Mouse (Mus musculus) thymus, postnatal 4 days (tissue): Measurements from ENCODE around the gene Gm44973.
A peak's percentile ranks its signal among the peaks of the same experiment; 100 is the strongest.
"Not testable (repeated sequence)": the region's sequence is repeated elsewhere in the genome, so short reads cannot be mapped to it uniquely, and the experiment has no call there.

Experiments
- DNase-seq: peaks from one replicate; pipeline ENCODE4 v3.0.0; 2021

The Gm44973 gene

DNA sequence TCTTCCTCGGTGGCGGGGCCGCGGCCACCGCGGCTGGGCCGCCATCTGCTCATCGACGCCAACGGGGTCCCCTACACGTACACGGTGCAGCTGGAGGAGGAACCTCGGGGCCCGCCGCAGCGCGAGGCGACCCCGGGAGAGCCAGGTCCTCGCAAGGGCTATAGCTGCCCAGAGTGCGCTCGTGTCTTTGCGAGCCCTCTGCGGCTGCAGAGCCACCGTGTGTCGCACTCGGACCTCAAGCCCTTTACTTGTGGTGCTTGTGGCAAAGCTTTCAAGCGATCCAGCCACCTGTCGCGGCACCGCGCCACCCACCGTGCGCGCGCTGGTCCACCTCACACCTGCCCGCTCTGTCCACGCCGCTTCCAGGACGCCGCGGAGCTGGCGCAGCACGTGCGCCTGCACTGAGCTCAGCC lies 37.6 kb downstream of the Gm44973 start:
- no peak for DNase-seq

DNA sequence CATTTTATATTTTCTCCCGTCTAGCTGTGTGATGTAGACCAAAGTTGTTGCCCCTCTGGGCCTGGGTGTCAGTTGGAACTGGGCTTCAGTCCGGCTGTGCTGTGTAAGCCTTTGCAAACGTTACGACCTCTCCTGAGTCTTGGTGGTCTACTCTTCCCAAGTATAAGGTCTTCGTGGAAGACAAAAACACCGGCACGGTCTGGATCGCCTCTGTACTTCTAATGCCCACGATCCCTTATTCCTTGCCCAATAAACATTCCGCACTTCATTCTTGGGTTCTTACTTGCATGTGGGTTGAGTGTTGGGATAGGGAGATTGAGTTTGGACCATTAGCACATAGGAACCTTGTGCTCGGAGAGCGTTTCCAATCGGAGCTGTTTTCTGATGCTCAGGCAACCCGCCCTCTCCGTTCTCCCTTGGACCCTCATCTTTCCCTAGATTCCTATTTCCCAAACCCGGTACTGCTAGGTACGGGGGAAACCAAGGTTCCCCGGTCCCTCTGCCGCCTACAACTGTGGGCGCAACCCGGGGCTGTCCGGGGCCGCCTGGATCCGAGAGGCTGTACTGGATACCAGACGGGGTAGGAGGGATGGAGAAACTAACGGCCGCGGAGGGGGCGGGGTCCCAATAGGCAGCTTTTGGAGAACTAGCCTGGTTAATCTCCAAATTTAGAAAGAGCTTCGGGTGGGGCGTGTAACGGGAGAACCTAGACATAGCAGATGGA lies 38.3 kb downstream of the Gm44973 start:
- no peak for DNase-seq

DNA sequence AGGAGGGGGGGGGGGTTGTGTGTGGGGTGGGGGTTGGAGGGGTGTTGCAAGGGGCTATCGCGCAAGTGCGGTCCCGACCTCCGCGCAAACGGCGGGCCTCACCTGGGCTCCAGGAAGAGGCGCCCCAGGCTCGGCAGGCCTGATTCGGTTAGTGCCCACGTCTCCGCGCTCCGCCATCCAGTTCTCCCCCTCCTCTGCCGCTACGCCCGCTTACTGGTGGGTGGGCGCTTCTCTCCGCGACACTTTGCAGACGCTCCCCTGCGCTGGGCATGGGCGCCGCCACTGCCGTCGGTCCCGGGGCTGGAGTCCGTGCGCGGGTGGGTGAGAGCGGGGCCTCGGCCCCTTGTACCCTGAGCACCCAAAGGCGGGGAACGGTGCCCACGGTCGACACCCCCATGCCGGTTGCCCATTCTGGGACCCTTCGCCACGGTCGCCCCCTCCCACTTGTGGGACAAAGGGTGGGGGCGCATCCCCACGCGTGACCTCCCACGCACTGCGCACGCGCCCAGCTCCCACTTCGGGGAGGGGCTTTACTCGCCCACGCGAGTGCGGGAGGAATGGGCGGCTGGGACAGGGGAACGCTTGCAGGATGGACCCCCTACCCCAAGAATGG lies 41.5 kb downstream of the Gm44973 start:
- DNase-seq, result peak; percentile 45

DNA sequence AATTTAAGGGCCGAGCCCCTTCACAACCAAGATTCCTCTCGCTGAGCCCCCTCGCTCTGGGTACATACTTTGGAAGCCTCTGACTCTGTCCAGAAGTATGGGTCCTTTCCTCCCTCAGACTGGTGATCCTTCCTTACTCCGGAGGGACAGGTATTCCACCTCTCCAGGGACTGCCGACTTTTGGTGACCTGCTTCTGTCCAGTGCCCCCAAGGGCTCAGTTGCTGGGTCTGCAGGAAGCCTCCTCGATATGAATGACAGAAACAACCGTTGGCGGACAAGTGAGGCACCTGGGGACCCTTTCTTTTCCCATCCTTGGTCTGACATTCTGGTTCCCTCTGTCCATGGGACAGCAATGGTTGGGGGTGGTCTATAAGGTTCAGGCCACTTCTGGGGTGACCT lies 42.1 kb downstream of the Gm44973 start:
- DNase-seq, result no peak

DNA sequence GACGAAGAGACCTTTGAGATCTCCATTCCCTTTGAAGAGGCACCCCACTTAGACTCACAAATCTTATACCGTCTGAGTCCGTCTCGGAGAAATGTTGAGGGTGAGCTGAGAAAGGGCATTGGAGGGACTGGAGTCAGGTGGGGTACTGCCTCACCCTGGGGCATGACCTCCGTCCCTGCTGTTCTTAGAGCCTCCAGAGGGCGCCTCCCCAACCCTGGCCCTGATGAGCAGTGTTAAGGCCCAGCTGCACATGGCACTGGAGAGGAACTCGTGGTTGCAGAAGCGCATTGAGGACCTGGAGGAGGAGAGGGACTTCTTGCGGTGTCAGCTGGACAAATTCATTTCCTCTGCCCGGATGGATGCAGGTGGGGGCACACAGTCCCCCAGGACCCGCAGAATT lies 42.5 kb downstream of the Gm44973 start:
- peak; percentile 60 for DNase-seq

DNA sequence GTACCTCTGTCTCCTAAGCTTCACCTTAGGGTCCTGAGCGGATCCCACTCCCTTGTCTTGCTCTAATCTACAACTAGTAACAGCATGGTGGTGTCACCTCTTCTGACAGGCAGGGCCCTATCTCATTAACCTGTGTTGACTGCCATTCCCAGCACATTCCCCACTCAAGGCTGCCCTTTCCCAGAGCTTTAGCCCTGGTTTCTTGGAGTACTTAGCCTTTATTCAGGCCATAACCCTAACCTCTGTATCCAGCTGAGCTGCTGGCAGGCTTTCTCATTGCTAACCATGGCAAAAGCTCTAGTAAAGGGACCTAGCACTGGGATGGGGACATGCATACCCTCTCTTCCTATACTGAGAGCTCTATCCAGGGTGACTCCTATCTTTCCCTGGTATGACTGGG lies 43.3 kb downstream of the Gm44973 start:
- no peak for DNase-seq

DNA sequence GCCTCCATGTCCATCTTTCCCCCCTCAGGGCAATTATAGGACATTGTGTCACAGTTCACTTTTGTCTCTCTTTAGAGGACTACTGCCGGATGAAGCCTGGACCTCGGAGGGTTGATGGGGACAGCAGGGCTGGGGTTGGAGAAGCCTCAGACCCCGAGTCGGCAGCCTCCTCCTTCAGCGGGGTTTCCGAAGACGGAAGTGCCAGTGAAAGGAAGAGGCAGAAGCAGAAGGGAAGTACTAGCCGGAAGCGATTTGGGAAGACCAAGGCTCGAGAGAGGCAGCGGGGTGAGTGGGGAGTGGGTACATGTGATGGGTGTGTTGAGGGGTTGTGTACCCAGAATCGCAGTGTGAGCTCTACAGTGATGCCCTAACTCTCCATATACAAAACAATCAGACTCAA lies 44.1 kb downstream of the Gm44973 start:
- DNase-seq, result peak; percentile 32

DNA sequence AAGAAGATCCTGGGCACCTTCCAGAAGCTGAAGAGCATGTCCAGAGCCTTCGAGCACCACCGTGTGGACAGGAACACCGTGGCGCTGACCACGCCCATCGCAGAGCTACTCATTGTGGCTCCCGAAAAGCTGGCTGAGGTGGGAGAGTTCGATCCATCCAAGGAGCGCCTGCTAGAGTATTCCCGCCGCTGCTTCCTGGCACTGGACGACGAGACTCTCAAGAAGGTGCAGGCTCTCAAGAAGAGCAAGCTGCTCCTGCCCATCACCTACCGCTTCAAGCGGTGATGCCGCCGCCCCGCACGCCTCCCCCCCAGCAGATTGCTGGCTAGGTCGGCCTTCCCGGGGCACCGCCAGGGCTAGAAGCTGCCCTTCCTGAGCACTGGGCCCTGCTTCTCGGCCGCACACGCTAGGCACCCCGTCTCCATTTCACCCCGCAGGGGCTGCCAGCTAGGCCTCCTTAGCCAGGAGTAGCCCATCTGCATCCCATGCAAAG lies 45.0 kb downstream of the Gm44973 start:
- DNase-seq, result peak; percentile 78

DNA sequence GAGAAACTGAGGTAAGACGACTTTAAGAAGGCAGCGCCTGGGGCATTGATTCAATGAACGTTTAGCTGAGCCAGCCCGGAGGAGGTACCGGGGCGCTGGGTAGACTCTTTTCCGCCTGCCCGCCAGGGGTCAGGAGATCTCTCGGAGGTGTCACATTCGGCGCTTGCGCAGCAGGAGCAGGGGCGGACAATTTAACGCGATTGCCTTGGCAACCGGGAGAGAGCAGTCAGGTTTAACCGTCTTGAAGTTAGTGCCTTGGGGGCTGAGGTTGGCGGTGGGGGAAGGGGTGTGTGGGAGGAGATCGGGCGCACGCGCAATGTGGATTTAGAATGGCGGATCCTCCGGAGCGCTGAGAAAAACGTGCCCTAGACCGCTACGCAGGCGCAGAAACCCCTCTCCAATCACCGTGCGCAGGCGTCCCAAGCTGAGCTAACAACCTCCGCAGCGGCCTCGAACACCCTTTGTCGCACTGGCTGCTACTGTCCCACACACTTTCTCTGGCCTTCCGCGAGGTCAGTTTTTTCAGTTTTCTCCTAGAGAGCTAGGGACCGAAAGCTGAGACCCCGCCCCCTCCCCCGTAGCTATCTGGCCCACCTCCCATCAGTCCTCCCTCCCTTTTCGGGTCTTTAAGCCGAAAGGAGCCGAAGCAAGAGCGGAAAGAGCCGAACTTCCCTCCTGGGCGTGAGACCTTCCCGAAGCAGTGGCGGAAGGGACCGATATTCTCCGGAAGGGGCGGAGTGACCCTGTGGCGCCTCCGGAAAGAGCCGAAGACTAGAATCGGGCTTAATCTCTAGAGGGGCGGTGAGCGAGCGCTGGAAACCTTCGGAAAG lies 45.9 kb downstream of the Gm44973 start:
- DNase-seq, result peak; percentile 99

DNA sequence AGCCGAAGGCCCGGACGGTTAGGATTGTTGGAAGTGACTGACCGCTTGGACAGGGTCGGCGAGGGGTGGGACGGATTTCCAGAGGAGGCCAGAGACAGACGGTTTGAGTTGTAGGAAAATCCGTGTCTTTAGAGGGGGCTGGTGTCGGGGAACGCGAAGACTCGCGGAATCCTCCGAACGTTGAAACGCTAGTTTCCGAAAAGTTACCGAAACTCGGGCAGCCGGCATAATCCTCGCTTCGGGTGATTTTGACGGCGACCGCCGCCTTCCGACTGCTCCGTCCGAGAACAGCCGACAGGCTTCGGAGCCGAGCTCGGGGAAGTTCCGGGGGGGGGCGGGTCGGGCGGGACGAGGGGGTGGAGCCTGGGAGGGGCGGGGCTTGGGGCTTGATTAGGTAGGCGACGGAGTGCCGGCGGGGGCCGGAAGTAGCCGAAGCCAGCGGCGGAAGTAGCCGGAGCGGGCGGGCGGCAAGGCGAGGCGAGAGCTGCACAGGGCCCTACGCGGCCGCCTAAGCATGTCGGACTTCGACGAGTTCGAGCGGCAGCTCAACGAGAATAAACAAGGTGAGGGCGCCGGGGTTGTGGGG lies 46.6 kb downstream of the Gm44973 start, which contains the start of gene U2af2:
Gene U2af2, plus strand, starts transcription at position 370 of the 586 bp plus-strand sequence.
- DNase-seq, result peak; percentile 98

DNA sequence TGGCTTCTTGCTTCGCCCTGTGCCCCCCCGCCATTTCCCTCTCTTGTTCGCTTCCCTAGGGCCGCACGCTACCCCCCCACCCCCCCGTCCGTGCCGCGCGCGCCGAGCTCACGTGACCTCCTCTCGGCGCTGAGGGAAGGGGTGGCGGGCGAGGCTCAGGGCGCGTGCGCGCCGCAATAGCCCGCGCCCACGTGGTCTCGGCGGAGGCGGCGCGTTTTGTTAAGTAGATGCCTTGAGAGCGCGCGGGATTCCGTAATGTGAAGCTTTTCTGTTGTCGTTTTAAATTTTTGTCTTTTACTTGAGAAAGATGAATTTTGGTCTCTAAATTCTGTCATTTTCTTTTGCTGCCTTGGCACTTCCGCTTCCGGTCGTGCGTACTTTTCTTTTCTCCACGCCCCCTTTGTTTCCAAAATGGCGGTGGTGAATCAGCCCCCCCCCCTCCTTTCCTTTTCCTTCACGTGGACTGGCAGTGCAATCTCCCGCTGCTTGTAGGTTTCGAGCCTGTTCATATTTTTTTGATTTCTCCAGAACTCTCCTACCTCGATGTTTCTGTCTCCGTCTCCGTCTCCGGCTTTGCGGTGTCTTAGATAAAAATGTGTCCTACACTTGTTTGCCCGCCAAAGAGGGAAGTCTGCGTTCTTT lies 47.2 kb downstream of the Gm44973 start:
- DNase-seq, result no peak

DNA sequence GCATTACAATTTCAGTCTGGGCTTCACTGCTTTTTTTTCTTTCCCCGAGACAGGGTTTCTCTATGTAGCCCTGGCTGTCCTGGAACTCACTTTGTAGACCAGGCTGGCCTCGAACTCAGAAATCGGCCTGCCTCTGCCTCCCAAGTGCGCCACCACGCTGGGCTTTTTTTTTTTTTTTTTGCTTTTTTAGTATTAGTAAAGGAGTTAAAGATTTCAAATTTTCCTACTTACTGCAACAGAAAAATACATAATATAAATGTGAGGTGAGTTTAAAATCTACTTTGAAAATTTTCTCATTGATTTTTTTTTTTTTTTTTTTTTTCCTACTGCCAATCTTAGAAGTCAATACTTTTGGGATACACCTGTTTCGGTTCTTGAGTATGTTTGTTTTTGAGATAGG lies 49.6 kb downstream of the Gm44973 start:
- DNase-seq, result no peak

DNA sequence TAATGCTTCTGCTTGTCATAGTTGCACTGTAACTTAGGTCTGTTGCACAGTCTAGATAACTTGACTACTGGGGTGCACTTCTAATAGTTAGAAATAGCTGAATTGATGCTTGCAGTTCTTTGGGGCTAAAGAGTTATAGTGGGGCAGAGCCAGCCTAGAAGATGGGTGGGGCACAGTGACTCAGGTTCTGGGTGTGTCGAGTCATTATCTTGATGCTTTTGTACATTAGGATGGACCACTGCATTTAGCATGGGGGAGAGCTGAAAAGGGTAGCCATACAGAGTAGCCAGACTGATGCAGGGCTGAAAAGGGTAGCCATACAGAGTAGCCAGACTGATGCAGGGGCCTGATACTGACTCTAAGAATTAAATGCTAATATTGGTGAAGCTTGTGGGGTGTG lies 58.3 kb downstream of the Gm44973 start:
- DNase-seq, result no peak

DNA sequence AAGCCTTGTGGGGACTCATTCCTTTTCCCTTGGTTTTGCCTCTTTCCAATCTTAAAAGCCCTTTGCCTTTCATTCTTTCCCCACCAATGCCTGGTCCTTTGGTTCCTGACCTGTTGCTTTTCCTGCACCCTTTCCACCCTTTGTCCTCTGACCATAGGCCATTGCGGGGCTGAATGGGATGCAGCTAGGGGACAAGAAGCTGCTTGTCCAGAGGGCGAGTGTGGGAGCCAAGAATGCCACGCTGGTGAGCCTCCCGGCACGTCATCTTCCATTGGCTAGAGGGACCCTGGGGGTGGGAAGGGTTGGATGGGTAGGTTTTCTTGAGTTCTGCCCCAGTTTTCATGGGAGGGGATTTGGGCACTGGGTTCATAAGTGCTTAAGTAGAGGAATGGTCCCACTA lies 59.7 kb downstream of the Gm44973 start:
- DNase-seq, result no peak

DNA sequence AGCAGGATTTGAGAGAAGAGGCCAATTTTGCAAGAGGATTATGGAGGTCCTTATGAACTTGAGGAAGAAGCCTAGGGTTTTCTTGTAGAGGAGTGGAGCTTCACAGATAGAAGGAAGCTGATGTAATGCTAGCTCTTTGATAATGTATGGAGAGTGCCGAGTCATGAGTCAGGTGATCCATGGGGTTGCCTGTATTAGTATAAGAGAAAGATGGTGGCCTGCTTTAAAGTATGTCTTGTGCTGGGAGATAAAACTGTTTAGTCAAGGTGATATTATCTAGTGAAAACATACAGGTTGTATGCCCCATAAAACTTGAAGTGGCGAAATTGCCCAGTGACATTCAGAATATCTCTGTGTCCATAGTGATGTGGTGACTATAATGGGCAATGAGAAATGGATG lies 61.6 kb downstream of the Gm44973 start:
- DNase-seq, result no peak

DNA sequence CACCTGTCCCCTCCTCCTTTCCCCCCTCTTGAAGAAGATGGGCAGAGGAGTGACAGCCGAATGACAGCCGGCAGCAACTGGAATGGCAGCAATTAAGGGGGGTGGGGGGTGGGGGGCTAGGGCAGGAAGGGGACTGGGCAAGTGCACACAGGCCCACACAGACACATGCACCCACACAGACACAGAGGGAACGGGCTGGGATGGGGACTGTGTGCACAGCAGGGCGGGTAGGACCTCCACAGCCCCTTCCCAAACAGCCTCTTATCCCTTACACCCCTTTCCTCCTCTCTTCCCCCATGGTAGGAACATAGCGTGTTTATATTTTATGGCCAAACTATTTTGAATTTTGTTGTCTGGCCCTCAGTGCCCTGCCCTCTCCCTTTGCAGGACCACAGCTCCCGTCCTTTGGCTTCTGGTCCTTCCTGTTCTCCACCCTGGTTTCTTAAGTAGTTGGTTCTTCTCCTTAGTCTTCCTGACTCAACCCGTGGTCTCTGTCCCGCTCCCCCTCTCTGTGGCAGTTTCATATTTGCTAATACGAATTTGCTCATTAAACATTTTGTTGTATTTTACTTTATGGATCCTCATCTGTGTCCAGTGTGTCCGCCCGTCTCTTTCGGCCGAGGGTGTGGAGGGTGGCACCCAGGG lies 64.2 kb downstream of the Gm44973 start:
- not testable (repeated sequence) for DNase-seq

DNA sequence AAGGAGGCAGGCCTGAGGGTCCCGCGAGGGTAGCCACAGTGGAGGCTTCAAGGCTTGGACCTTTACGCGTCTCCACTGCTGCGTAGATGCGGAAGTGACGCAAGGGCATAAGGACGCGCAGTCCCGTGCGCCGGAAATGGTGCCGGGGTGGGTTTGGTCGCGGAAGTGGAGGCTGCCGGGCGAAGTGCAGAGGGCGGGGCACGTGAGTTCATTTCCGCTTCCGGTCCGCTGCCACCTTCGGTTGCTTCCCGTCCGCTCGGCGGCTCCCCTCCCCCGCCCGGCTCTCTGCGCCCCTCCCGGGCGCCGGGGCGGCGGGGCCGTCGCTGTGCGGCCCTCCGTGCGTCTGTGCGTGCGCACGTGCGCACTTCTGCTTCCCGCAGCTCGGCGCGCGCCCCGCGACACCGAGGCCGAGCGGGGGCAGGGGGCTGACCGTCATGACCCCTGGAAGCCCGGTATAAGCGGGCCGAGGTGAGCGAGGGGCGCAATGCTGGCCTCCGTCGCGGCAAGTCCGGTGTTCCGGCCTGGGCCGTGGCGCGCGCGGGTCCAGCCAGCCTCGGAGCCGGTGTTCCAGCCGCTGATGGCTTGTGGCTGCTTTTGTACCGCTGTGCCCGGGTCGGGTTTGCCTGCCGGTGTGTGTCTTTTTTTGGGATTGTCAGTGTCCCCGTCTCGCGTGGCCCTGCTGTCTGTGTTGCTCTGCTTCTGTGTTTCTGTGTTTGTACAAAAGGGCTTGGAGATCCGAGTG lies 64.9 kb downstream of the Gm44973 start, which contains the start of gene Epn1:
Gene Epn1, plus strand, starts transcription at position 226 of the 742 bp plus-strand sequence.
- DNase-seq, result peak; percentile 97

DNA sequence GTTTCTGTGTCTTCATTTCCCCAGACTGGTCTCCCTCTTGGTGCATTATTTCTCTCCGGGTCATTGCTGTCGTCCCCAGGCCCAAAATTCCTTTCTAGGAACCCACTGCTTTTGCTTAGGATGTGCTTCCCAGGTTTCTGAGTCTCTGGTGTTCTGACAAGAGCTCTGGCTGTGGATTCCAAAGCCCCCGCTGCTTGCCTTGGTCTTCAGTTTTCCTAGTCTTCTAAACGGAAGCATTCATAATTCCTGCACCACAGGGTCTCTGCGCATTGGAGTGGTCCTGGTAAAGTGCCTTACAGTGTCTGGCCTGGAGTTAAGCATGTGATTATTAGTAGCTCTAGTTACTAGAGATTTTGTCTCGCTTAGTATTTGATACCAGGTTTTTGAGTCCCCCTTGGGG lies 65.5 kb downstream of the Gm44973 start:
- no peak for DNase-seq

DNA sequence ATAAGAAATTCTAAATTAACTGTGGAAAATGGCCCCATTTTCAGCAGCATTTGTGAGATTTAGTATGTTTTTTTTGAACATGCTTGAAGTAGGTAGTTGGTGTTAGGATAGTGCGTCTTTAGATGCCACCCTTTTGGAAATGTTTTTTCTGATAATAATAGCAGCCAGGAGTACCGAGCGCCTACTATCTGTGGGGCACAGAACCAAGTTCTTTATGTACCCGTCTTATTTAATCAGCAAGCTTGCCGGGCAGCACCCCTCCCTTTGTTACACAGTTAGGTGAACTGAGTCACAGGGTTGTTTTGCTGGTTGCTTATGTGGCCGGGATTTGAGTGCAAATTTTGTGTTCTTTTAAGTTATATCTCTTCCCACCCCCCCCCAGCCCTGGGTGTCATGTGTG lies 65.9 kb downstream of the Gm44973 start:
- DNase-seq, result no peak

DNA sequence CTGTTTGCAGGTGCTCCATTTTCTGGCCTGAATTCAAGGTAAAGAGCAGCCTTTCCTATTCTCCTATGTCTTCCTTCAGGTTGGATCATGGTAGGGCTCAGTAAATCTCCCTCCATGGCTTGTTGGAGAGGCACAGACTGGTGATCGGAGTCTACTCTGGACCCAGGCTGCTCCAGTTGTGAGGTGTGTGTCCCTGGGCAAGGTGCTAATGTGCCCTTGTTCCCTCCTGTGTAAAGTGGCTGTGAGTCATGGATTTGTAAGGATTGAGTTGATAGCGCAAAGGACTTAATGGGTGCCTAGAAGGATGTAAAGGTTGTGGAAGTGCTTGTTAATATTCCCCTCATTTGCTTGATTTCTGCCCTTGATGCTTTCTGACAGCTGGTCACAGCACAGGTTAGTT lies 66.6 kb downstream of the Gm44973 start:
- no peak for DNase-seq
